Mouse (Mus musculus): ENCODE results near the gene Bscl2.

DNA sequence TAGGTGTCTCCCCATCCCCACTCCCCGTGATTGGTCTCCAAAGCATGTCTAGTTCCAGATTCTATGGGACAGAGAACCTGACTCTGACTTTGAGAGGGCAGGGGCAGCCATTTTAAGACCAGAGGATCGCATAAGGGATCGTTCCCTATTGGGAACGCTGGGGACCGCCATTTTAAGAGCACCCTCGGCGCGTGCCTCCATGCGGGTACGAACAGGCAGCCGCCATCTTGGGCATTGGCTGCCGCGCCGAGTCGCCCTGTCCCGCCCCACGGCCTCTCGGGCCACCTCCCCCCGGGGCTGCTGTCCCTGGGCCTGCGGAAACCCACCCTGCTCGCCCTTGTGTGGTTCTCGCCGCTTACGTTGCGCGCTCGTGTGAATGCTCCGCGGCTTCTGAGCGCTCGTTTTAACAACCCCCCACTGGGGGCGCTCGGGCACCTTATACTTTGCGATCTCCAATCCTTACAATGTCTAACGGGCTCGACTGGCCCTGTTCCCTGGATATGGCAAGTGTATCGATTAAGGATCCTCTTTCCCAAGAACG lies at the start of gene Bscl2:
- TF ChIP-seq CTCF (IDR thresholded peaks at IDR 0.05; ENCODE audit: insufficient read depth, low read length) (peak; percentile 32; the same call in 1 of the 2 replicates), POLR2A (IDR thresholded peaks at IDR 0.05; ENCODE audit: borderline replicate concordance, extremely low read depth, low read depth, low read length) (peak; percentile 69)
